Mouse (Mus musculus) ovary, adult 18-20 months (tissue): ENCODE data around the gene Nbea.

Experiments used
- DNase-seq: peaks from one replicate; pipeline ENCODE4 v3.0.0; 2022; ENCODE audit warnings: low spot score, mixed read lengths

Gene Nbea

DNA sequence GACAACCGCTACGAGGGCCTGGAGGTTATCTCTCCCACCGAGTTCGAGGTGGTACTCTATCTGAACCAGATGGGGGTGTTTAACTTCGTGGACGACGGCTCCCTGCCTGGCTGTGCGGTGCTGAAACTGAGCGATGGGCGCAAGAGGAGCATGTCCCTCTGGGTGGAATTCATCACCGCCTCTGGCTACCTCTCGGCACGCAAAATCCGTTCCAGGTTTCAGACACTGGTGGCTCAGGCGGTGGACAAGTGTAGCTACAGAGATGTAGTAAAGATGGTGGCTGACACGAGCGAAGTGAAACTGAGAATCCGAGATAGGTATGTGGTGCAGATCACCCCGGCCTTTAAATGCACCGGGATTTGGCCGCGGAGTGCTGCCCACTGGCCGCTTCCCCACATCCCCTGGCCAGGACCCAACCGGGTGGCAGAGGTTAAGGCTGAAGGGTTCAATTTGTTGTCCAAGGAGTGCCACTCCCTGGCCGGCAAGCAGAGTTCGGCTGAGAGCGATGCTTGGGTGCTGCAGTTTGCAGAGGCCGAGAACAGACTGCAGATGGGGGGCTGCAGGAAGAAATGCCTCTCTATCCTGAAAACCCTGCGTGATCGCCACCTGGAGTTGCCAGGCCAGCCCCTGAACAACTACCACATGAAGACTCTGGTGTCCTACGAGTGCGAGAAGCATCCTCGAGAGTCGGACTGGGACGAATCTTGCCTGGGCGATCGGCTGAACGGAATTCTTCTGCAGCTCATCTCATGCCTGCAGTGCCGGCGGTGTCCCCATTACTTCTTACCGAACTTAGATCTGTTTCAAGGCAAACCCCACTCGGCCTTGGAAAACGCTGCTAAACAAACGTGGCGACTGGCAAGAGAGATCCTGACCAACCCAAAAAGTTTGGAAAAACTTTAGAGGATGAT lies 400.1 kb downstream of the Nbea start:
- DNase-seq, result no peak

- DNase-seq, result no peak
Measured at GRCm38 (mm10) chr3:55782771-55783170, 400.7 kb downstream of the Nbea start.

- no peak for DNase-seq
Measured at GRCm38 (mm10) chr3:55782056-55782687, 401.3 kb downstream of the Nbea start, which contains the start of gene Mab21l1. Gene Mab21l1, plus strand, starts transcription at chr3:55782510.

GRCm38 (mm10) chr3:55781429-55782055 lies 402.0 kb downstream of the Nbea start:
- DNase-seq, result no peak

- DNase-seq, result no peak
Measured at GRCm38 (mm10) chr3:55780120-55781070, 403.1 kb downstream of the Nbea start.

DNA sequence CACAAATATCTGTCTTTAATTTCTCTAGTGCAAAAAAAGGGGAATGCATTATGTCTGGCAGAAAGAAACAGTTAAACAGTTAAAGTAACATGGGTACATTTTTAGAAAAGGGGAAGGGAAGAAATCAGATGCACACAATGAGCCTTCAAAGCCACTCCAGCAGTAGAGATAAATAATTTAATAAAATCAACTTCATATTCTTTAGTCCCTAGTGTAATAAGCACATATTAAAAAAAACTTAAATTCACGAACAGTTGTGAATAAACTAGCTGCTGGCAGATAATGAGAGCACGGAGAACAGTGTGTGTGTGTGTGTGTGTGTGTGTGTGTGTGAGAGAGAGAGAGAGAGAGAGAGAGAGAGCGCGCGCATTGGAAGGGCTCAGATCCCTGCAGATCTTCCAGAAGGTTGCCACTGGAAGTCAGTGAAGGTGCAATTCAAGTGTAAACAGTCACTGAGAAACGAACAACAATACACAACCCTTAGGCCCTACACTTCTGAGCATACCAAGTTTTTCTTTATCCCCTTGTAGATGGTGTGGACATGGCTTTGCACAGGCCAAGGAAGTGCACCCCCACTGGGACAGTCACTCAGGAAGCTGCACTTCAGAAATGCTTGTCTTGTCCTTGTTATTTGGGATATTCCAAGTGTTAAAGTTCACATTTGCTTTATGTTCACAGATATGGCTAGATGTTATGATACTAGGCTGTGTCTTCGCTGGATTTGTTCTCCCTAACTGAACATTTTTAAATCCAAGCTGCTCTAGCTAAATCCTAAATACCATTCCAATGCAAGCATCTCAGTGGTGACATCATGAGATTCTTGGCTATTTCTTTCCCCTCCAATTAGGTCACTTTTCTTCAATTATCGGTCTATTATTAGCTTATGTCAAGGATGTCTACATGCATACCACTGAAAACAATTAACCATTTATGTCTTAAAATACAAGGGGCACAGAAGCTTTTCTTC lies 404.5 kb downstream of the Nbea start:
- no peak for DNase-seq

DNA sequence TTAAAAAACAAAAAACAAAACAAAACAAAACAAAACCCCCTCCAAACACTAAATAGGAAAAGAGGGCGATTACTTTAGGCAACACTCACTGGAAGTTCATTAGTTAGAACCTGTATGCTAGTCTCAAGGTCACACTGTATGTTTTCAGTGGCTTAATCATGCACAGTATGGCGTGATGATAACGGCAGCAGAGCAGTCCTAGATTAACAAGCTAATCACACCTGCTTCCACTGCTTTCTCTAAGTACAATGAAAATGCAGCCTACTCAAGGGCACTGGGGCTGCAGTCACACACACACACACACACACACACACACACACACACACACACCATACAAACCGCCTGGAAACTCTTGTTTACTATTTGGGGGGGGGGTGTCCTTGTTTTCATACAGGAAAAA lies 406.0 kb downstream of the Nbea start:
- no peak for DNase-seq

DNA sequence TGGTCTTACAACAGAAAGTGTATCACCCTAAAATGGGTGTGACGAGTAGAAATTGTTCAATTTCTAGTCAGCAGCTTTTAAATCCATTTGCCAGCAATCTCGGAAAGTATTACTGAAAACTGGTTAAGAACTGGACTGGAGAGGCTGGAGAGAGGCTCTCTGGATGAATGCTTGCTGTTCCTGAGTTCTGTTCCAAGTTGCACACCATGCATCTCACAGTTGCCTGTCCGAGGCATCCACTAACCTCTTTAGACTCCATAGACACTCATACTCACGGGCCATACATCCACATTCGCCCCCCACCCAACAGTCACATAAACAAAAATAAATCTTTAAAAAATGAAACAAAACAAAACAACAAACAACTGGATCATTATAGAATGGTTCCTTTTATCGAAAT lies 407.7 kb downstream of the Nbea start:
- DNase-seq, result no peak

DNA sequence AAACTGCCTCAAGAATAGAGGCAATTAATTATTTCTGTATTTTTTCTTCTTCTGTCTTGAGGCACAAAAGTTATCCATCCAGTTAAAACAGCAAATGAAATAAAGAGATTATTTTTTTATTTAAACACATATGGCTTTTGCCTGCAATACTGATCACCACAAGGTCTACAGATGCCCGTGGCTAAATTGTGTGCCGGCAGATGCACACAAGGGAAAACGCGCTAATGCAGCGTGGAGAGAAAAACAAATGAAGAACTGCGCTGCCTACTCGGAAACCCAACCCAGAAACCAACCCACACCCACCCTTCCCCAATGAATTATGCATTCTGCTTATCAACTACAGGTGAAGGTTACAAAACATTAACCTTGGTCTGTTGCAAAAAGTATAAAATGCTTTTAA lies 408.3 kb downstream of the Nbea start:
- DNase-seq, result no peak

- DNase-seq, result no peak
Measured at GRCm38 (mm10) chr3:55774203-55774602, 409.3 kb downstream of the Nbea start.

- DNase-seq, result no peak
Measured at GRCm38 (mm10) chr3:55769308-55769707, 414.2 kb downstream of the Nbea start.

GRCm38 (mm10) chr3:55768654-55769053 lies 414.8 kb downstream of the Nbea start:
- no peak for DNase-seq

DNA sequence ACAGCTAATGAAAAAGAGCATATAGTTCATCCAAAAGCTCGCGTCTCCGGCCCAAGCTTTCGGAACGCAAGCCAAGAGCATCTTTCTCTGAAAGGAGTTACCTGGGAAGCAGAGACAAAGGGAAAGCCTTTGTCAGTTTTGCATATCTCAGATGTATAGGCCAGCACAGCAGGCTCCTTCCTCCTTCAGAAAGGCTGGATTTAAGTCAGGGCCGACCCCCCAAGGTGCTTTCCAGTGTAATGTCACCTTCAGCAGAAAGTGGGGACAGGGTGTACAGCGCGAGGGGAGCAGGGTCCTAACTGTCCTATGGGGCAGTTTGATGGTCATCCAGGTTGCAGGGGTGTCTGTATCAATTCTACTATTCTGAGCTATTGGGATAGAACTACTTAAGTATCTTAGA lies 419.9 kb downstream of the Nbea start:
- no peak for DNase-seq

GRCm38 (mm10) chr3:55758297-55758696 lies 425.2 kb downstream of the Nbea start:
- no peak for DNase-seq

DNA sequence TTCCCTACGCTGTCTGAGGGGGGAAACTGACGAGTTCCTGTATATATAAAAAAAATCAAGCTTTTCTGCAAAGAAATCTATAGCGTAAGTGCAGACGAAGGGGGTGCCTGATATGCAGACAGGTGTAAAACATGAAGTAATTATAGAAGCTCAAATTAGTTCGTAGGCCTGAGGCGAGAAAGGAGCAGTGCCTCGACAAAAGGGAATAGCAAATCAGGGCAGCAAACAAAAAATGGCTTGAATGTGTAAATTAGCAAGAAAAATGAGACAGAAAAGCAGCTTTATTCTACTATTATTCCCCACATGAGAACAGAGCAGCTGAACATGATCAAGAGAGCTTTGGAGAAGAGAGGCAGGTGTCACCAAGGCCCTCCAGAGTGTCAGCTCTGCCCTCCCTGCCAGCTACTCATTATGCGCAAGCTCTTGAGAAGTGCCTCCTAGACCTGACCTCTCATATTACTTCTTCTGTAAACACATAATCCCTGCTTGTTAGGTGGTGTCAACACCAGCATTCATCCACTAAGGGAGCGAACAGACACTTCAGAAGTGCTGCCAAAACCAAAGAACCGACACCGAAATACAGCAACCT lies 426.8 kb downstream of the Nbea start:
- DNase-seq, result no peak

DNA sequence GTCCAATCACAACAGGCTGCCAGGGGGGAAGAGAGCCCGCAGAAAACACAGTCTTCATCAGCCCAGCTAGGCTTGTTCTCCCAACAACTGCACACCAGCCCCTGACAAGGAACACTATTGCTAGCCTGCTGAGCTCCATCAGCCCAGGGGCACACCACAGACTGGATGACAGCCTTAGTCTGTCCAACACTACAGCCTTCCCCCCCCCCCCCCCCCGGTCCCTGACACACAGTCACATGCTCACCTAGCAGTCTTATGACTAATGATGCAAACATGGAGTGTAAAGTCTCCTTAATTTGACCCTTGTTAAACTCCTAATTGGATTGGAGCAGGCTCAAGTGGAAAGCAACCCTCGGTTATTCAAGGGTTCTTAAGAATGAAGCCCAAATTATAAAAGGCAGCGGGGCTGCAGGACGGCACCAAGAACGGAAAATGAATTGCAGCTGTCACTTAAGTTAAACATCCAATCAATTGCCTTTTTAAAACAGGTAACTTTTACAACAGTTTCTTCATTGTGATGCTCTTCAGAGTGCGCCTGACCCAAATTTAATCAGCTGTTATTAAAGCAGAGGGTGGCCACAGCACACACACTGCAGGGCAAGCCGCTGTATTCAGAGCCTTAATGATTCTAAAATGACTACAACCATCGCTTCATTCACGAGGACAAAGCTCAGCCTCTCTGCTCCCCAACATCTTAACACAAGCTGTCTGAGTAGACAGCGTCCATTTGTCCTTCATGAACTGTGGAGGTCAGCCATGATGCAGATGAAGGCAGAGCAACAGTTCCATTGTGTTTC lies 427.5 kb downstream of the Nbea start:
- DNase-seq, result no peak

DNA sequence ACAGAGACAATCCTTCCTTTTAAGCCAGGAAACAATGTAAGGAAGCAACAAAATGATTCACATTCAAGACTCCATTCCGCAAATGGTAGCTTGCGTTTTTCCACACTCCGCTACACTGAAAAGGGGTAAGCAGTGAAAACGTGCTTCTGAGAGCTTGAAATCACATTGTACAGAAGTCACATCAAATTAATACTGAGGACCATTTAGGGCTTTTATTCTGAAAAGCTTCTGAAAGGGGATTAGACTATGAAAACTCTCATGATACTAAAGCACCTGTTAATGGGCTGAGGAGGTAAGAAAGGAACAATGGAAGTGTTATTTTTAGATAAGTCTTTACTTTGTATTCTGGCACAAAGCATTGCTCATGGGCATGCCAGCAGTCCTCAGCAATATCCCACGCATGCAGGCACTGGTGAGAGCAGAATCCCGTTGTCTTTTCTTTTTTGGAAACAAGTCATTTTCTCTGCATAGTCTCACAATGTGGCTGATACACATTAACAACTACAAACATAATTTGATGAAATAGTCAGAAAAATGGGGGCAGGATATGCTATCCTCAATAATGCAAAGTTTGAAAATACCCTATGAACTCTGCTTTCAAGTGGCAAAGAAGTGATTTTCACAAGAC lies 428.4 kb downstream of the Nbea start:
- DNase-seq, result no peak

GRCm38 (mm10) chr3:55753872-55754271 lies 429.6 kb downstream of the Nbea start:
- DNase-seq, result no peak

DNA sequence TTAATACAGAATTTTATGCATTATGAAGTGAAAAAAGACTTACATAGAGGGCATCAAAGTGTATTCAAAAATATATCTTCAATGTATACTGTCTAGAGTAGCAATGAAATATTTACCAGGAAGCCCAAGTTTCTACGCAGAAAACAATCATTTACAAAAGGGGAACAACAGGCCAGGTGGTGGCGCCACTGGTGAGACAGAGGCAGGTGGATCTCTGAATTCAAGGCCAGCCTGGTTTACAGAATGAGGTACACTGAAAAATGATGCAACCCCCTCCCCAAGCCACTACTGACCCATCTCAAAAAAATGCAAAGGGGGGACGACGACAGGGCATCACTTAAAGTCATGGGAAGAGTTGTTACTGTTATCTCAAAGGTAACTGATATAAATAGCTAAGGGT lies 430.9 kb downstream of the Nbea start:
- DNase-seq, result no peak
